Mouse (Mus musculus): ENCODE results near the gene Bnc2. TPM values are rescaled to one million over a fixed set of nuclear protein-coding genes. Genes with fewer than 3 reads are reported as not detected.

The Bnc2 gene
- total RNA-seq, 2 experiments from 2014 or later = 1.7 to 3.6 TPM

DNA sequence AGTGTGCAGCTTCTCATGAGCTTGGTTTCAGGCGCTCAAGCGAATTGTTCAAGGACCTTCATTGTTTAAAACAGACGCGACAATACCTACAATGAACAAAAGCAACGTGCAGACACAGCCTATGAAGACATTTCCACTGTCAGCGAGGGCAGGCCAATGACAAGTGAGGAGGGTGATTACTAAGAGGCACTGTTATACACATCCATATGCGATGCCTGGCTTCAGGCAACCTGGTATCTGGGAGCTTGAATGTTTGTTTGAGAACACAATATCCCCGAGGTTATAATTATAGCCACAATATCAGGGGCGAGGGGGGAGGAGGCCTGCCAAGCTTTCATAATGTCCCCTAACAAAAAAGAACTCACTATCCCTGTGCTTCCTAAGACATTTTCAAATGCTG, 343.1 kb downstream of the Bnc2 start:
- intact Hi-C loops (cut with DNase I) = no loop called here
- no peak for DNase-seq

DNA sequence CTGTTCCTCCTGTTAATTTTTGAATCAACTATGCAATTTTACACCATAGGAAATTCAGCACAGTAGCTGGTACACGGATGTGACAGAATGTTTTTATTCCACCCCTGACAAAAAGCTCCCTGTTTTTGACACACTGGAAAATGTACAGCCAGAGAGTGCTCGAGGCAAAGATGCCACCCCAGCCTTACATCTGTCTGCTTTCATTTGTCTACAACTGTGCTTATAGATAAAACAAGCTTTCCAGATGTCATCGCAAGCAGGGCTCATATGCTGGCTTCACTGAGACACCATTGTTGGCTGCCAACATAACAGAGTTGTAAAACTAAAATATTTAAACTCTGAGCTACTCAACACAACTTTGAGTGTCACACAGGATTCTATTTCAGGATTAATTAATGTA, 343.6 kb downstream of the Bnc2 start:
- no peak for DNase-seq
- intact Hi-C loops (cut with DNase I) = no loop called here

DNA sequence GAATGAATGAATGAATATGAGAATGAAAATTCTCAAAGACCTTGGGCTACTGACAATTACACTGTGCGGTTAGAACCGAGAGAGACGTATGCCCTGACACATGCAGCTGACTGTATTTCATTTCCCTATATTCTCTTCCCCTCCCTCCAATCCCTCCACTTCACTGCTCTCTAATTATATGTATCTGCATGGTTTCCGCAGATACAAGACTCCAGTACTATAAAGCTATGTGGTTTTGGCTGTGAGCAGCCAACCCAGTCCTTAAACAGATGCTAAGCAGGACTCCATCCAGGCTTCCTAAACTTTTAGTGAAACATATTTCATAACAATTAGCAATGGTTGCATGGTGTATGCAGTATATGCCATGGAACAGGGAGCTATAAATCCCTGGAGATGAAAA, 344.6 kb downstream of the Bnc2 start:
- no peak for DNase-seq
- intact Hi-C loops (cut with DNase I) = no loop called here

DNA sequence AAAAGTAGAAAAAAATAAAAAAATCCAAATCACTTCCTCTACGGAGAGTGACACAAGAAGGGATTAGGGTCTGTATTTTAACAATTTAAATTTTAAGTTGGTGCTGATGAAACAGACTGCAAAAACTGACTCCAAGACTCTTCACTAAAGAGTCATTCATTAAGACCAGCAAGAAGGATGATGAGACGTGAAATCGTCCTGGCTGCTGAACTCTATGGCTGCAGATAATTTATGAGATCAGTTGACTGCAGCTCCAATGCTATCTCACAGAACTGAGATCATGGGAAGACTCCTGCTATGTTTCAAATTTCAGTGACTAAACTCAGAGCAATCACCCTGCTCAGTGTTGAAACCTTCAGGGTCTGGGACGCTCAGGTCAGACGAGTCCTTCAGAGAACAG, 345.4 kb downstream of the Bnc2 start:
- DNase-seq = no peak
- intact Hi-C loops (cut with DNase I) = no loop called here

DNA sequence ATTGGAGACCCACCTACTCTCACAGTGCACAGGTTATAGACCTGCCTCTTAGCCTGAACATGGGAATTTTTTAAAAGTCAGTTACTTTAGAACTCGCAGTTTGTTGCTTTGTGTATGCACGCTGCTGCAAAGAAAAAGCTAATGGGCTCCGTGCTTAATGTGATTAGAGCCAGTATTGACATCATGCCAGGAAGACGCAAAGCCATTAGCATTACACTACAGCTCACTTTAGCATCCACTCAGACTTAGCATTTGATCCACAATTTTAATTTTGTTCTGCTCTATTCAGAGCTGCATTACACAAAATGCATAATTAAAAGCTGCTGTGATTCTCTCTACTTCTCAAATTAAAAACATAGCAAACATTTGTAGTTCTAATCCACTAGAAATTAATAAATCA, 350.7 kb downstream of the Bnc2 start:
- no peak for DNase-seq
- intact Hi-C loops (cut with DNase I) = no loop called here

DNA sequence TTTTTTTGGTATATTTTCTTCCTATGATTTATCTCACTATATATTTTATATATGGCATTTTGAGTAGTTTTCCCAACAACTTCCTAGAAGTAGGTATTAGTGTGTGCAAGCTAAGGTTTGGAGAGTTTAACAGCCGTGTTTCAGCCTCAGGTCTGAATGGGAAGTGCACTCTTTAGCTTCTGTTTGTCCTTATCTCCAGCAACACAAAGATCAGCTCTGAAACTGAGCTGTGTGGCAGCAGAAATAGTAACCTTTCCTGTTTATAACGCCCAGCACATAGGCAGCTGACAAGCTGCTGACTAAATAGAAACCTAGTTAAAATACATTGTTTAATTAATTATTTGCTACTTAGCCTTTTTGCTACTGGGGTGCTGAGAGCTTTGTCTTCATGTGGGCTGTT, 353.5 kb downstream of the Bnc2 start:
- intact Hi-C loops (cut with DNase I) = no loop called here

DNA sequence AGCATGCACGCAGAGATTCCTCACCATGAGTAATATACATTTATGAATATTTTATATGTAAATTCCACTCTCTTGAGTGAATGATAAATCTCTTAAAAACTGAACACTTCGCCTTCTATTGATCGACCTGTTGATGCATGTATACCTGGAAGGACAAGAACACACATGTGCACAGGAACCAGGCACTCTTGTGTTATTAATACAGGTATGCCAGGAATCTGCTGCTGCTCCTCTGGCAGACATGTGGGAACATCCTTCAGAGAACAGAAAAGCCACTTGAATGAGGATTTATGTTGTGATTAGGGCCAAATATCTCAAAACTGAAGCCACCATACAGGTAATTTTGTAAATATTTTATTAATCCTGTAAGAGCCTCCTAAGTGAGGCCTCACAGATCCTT, 357.7 kb downstream of the Bnc2 start:
- no peak for DNase-seq
- intact Hi-C loops (cut with DNase I) = no loop called here

More for the DNA sequence above, 353.5 kb downstream of the Bnc2 start:
- no peak for DNase-seq

DNA sequence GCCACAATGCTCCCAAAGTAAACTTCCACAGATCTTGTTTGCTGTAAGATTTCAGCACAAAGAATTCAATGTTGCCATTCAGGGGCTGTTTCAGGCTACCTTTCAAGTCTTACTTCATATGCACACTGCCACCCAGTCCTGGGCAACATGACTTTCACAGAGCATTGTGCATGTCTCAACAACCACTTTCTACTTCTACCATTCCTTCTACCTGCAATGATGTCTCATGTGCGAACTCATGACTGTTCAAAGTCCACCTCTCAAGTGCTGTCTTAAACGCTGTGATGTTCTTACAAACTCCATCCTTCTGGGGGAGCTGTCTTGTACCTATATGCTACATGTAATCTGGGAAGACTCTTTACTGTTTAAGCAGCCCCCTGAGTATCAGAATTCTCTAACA, 363.7 kb downstream of the Bnc2 start:
- DNase-seq = no peak
- intact Hi-C loops (cut with DNase I) = no loop called here

DNA sequence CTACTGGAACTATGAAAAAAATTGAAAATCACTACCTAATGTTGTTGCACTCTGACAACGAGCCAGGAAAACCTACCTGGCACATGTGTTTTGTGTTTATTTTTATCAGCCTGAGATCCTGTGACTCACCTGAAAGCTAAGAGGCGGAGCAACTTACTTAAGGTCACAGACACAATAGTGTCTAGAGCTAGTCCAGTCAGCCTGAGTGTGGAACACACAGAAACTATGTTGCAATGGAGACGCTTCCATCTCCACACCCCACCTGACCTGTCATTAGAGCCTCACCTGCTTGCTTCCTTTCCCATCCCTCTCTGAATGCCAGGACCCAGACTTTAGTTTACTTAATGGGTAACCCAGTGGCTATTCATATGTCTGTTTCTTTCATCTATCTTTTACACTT, 364.2 kb downstream of the Bnc2 start:
- no peak for DNase-seq
- intact Hi-C loops (cut with DNase I) = no loop called here

DNA sequence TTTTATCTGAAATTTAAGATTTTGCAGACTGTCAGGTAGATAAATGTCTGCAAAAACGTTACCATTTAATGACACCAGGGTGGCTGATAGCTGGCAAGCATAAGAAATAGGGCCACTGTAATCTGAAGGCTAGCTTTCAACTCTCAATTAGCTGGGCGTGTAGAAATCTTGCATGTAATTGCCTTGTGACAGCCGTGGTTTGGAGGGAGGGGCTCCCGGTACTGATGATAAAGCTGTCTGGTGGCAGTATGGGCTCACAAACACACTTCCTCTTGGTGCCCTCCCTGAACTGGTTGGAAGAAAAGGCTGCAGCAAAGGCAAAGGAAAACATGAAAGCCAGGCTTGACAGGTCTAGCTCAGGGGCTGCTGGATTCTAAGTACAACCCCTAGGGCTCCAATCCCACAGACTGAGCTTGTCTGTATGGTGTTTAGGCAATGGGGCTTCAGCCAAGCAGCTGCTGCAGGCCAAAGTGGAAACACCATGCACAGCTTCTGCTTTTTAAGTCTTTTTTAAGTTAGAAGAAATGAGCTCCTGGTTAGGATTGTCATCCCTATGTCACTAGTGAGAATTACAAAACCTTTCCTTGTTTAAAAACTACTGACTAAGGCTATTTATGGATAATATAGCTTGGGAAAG, 366.7 kb downstream of the Bnc2 start:
- intact Hi-C loops (cut with DNase I) = no loop called here
- DNase-seq = no peak

DNA sequence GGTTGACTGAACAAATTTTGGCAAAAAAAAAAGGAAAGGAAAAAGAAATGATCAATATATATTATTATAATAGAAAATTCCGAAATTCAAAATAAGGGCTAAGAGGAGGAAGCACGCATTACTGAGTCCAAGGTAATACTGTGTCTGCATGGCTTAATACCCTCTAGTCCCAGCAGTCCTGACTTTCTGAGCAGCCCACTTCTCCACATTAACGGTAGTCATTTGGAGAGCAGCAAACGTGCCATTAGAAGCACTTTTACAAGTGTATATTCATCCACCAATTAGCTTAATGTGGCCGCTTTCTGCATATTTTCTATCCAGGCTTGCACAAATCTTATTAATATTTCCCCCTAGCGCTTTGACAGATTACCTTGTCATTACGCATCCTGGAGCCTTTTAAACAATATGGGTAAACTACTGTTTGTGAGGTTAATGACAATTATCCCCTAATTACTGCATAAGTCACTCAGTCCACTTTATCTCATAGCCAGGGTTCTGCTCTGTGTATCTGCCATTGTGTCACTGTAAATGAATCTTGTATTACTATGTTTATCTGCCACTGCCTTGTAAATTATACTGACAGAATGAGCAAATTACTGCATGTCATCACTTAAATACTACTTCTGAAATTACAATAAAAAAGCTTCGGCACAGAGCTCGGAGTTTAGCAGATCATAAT, 368.0 kb downstream of the Bnc2 start:
- intact Hi-C loops (cut with DNase I) = no loop called here
- no peak for DNase-seq

DNA sequence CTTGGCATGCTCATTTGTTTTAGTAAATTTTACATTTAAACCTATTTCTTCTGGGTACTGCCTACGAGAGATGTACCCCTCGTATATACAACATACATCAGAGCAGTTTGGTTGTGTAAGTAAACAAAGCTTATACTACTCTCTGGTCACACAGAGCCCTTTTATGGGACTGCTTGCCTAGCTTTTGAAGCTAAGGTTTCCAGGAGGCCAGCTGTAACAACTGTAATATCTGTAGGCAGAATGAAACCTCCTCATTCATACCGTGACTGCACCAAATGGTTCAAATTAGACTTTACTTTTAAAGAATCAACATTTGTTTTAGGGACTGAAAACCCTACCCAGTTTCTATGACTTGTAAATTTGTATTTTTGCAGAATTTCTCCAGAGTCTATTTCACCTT, 372.1 kb downstream of the Bnc2 start:
- DNase-seq = no peak
- intact Hi-C loops (cut with DNase I) = no loop called here

DNA sequence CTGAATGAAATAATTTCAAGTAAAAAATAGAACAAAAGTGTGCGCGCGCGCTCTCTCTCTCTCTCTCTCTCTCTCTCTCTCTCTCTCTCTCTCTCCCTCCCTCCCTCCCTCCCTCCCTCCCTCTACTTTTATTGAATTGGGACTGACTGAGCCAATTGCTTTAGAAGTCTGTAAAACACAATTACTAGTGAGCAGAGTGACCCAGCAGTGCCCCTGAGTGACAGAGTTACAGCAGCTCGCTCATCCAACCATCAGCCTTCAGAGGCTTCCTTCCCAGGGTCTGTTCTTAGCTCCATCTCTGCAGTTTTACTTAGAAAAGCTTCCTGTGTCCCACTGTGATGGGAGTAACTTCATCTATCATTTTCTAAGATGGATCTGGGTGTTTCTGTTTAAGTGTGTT, 389.9 kb downstream of the Bnc2 start:
- intact Hi-C loops (cut with DNase I) = no loop called here

DNA sequence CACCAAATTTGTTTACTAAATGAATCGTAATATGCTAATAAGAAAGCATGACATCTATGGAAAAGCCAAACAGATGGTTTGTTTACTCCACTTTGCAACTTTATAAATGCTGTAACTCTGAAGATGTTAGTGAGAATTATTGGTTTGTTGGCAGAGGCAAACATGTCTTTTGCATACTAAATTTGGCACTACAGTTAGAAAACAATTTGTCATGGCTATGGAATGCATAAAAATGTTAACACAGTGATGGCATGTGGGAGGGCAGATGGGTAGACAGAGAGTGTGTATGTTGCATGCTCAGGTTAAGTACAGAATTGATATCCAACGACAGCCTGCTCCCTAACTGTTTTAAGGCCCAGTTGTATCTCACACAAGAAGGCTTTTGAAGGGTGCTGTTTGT, 392.4 kb downstream of the Bnc2 start:
- intact Hi-C loops (cut with DNase I) = no loop called here
- no peak for DNase-seq

More for the DNA sequence above, 389.9 kb downstream of the Bnc2 start:
- no peak for DNase-seq

DNA sequence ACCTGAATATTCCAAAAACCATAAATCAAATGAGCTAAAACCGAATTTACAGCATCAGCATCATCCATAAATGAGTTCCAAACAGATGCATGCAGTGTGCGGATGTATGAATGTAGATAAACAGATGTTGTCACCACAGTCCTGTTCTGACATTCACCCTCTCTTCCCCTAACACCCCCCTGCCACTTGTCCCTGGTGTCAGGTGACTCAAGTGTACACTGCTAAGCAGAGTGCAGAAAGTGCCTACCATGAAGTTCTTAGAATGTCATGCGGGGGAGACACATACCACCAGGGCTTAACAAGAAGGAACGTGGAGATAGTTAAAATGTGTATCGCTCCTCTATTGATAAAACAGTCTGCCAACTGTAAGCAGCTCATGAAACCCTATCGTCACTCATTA, 396.9 kb downstream of the Bnc2 start:
- DNase-seq = no peak
- intact Hi-C loops (cut with DNase I) = no loop called here

DNA sequence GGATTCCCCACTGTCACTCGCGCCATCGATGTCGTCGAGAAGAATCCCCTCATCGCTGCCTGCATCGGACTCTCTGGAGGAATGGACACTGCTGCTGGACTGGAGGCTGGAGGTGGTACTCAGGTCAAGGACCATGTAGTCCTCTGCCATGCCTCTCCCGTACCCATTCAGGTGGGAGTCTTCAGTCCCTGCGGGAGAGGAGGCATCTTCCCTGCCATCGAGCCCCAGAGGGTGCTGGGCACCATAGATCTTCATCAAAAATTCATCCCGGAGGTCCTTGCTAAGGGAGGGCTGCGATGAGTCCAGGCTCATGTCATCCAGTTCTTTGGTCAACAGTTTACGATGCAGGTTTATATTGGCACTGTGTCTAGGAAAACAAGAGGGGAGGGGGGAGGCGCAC, 399.0 kb downstream of the Bnc2 start:
- intact Hi-C loops (cut with DNase I) = no loop called here

DNA sequence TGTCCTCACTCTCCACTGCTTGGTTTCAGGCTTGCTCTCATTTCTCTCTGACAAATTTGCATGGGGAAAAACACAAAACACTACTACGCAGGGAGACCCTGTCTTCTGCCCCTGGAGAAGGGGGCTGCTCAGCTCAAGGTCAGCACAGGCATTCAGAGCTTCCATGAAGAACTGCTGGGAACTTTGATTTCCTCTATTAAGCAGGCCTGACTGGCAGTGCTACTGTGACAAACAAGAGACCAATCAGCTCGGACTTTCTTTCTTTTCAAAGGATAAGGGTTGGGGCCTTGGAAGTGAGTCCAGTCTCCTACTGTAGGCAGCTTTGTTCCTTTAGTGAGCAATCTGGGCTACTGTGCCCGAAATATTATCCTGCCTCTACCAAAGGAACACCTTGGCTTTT, 400.9 kb downstream of the Bnc2 start:
- intact Hi-C loops (cut with DNase I) = no loop called here
- no peak for DNase-seq

More for the DNA sequence above, 399.0 kb downstream of the Bnc2 start:
- no peak for DNase-seq

DNA sequence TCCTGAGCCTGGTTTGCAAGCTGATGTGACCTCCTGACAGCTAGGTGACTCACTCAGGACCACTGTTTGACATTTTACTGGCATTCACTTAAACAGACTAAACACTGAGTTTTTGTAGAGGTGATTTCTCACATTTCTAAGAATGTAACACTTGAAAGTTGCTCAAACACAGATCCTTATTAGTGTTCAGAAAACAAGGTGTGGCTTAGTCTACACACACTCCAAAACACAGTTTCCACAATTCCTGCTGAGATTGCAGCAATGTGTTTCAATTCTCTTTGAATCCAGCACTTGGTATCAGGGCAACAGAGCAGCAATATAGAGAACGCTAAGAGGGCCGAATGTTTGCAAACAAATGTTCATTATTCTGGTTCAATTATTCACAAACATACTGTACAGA, 402.2 kb downstream of the Bnc2 start:
- no peak for DNase-seq
- intact Hi-C loops (cut with DNase I) = no loop called here

DNA sequence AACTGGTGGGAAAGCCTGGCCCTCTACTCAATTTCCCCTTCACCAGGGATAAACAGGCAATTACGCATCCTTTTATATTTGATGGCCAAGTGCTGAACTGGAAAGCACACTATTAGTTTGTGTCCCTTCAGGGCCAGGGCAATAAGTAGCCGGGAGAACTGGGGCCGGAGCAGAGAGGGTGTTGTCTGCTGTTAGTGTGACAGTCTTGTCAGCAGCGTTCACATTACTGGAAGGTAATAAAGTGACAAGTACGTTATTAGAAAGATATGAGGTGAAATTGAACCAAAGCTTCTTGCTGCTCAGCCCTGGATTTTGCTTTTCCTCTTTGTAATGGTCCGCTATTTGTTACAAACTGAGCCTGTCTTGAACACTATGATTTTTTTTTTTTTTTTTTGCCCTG, 405.2 kb downstream of the Bnc2 start:
- intact Hi-C loops (cut with DNase I) = no loop called here
- DNase-seq = no peak

DNA sequence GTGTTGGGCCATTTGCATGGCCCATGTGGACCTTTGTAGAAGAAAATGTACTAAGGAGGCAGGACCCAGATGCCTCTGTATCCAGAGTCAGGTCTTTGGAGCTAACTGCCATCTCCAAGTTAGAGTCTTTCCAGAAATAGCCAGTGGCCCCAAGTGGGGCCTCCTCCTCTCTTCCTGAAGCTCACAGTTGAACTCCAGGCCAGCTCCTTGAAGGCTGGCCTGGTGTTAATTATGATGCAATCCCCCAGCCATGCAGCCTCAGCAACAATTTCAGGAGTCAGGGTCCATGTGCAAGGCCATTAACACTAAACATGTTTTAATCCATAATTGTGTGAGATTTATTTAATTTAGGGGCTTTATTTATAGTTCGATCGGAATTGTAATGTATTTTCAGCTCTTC, 427.7 kb downstream of the Bnc2 start:
- intact Hi-C loops (cut with DNase I) = no loop called here
- no peak for DNase-seq

DNA sequence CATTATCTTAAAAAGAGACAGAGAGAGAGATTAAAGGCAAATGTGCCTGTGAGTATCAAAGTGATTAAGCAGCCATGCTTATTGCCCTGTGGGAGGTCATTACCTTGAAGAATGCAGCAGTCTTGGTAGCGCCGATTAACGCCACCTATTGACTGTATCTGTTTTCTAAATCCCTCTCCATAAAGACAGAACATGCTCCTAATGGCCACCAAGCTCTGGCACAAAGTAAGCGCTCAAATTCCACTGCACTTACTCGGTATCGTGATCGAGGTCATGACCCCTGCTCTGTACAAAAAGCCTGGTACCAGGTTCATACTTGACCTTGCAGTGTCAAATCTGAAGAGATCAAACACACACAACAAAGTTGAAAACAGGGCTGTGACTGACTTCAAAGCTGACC, 442.7 kb downstream of the Bnc2 start:
- DNase-seq = no peak
- intact Hi-C loops (cut with DNase I) = no loop called here

DNA sequence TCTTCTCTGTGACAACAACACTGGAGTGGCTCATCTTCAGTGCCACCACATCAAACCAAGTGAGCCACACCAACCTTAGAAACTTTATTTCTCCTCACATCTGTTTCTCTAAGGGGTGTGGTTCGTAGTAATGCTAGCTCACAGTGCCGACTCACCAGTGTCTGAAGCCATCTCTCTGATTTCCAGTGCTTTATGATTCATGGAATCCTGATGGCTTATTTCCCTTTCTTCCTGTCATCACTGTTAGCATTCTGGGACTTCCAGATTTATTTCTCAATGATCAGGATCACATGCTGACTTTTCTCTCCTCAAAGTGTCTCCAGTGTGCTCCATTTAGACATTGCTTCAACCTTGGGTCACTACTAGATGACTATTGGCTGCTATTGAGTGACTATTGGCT, 443.8 kb downstream of the Bnc2 start:
- DNase-seq = no peak

More for the DNA sequence above, 443.8 kb downstream of the Bnc2 start:
- intact Hi-C loops (cut with DNase I) = no loop called here
